Mouse (Mus musculus) neural tube, embryonic 14.5 days (tissue): ENCODE measurements around the gene Aldh1b1. TPM values are rescaled to one million over a fixed set of nuclear protein-coding genes. Genes with fewer than 3 reads are reported as not detected.
A peak's percentile ranks its signal among the peaks of the same experiment; 100 is the strongest.

Experiments
- ATAC-seq: fragments of 200-750 bp; cut with Nextera tagmentation; 2 replicates; pipeline ENCODE4 v1.8.0; 2017; ENCODE audit warnings: low read depth, mild to moderate bottlenecking, moderate TSS enrichment, moderate library complexity
- H3K27ac ChIP-seq: fragments of 300-500 bp; sonication (generic); 2 replicates; pipeline ENCODE4 v1.5.1; 2014; ENCODE audit warnings: low read depth, mild to moderate bottlenecking, control low read depth, low read length, moderate library complexity, mixed read lengths
- H3K27me3 ChIP-seq: fragments of 300-500 bp; sonication (generic); 2 replicates; pipeline ENCODE4 v1.6.1; 2014; ENCODE audit warnings: low read length; ENCODE audit not compliant: control insufficient read depth, insufficient read depth
- H3K36me3 ChIP-seq: fragments of 300-500 bp; sonication (generic); 2 replicates; pipeline ENCODE4 v1.6.1; 2014; ENCODE audit warnings: low read length, mixed read lengths; ENCODE audit not compliant: control insufficient read depth, insufficient read depth
- H3K4me1 ChIP-seq: fragments of 300-500 bp; sonication (generic); 2 replicates; pipeline ENCODE4 v1.6.1; 2014; ENCODE audit warnings: low read length; ENCODE audit not compliant: control insufficient read depth, insufficient read depth
- H3K4me2 ChIP-seq: fragments of 300-500 bp; sonication (generic); 2 replicates; pipeline ENCODE4 v1.6.1; 2014; ENCODE audit warnings: mild to moderate bottlenecking, low read depth, low read length, control low read depth
- H3K4me3 ChIP-seq: fragments of 300-500 bp; sonication (generic); 2 replicates; pipeline ENCODE4 v1.5.1; 2014; ENCODE audit warnings: low read depth, low read length, control low read depth, mixed read lengths
- H3K9ac ChIP-seq: fragments of 300-500 bp; sonication (generic); replicated peaks from 2 replicates; pipeline ENCODE4 v1.6.1; 2014; ENCODE audit warnings: low read depth, mild to moderate bottlenecking, control low read depth, low read length, mixed read lengths
- H3K9me3 ChIP-seq: fragments of 300-500 bp; sonication (generic); 2 replicates; pipeline ENCODE4 v1.6.1; 2016; ENCODE audit warnings: low read length; ENCODE audit not compliant: control insufficient read depth
- WGBS: fragments of 180-500 bp; shearing (Covaris S2); extraction: QIAGEN DNeasy Blood & Tissue Kit; methylation state at CpG from one replicate; pipeline ENCODE4 v1.1.7; 2014; 5-methylcytosine and 5-hydroxymethylcytosine counted together
- polyA plus RNA-seq: library from polyadenylated mRNA; unstranded; fragments of >200 nt; fragmentation: Nextera tagmentation; extraction: Ambion mirVana; gene quantifications from 2 replicates; pipeline ENCODE4 v1.2.1, GENCODE M21; 2014

The Aldh1b1 gene
- polyA plus RNA-seq, 1 experiment from 2014 or later = 9.1 TPM

GRCm38 (mm10) chr4:45789263-45789958, 9.4 kb upstream of the Aldh1b1 start:
- no peak for ATAC-seq
- 0 out of 2 replicates have a peak, but pooled peaks cover 8% of the 10 kb centered on the region for H3K4me1 ChIP-seq
- H3K36me3 ChIP-seq = no peaks in the 10 kb centered on the region
- 74% methylated on average over 13 of the region's 13 CpGs for WGBS
- no peak overlapping the region for H3K4me3 ChIP-seq
- H3K9ac ChIP-seq = no peak overlapping the region
- H3K27ac ChIP-seq = no peak overlapping the region
- H3K27me3 ChIP-seq = no peaks in the 10 kb centered on the region
- no peak overlapping the region for H3K4me2 ChIP-seq
- no peaks in the 10 kb centered on the region for H3K9me3 ChIP-seq

- H3K27ac ChIP-seq = no peak overlapping the region
- no peak overlapping the region for H3K4me3 ChIP-seq
- no peaks in the 10 kb centered on the region for H3K9me3 ChIP-seq
- no peak overlapping the region for H3K4me2 ChIP-seq
- no peaks in the 10 kb centered on the region for H3K27me3 ChIP-seq
- H3K36me3 ChIP-seq = no peaks in the 10 kb centered on the region
- H3K4me1 ChIP-seq = 0 out of 2 replicates have a peak, but pooled peaks cover 8% of the 10 kb centered on the region
- ATAC-seq = no peak
- H3K9ac ChIP-seq = no peak overlapping the region
- WGBS = 70% methylated on average over 2 of the region's 2 CpGs
Observed at GRCm38 (mm10) chr4:45790018-45790417, 8.8 kb upstream of the Aldh1b1 start.

DNA sequence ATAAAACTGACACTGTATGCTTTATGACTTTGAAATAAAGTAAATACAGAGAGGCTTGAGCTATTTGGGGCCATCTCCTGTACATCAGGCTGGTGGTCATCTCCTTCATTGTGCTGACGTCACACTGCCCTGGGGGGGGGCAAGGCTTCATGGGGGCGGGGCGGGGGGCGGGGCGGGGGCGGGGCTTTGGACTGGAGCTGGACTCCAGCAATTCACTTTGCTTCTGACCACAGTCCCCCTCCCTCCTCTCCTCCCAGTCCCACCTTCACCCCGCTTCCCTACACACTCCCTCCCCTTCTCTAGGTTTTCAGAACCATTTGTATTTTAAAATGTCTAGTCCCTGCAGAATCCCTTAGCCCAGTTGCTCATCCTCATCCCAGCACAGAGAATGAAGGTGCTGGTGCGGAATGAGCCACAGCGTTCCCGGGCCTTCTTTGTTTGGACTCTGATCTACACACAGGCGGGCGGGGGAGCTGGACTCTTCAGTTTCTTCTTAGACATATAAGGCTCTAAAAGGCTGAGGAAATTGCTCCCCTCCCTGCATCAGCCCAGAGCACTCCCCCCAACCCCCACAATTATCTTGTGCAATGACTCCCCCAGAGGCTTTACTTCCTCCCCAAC, 3.5 kb upstream of the Aldh1b1 start:
- H3K27ac ChIP-seq = no peak overlapping the region
- no peaks in the 10 kb centered on the region for H3K27me3 ChIP-seq
- peak; percentile 38; the same call in 1 of the 2 replicates for ATAC-seq
- H3K4me2 ChIP-seq = peak overlapping the region; percentile 50
- H3K4me1 ChIP-seq = peaks cover 9% of the 10 kb centered on the region; the same call in 1 of the 2 replicates
- peak overlapping the region; percentile 39 for H3K9ac ChIP-seq
- no peaks in the 10 kb centered on the region for H3K36me3 ChIP-seq
- H3K4me3 ChIP-seq = peak overlapping the region; percentile 15; the same call in 1 of the 2 replicates
- H3K9me3 ChIP-seq = no peaks in the 10 kb centered on the region
- WGBS = 3% methylated on average over 12 of the region's 12 CpGs

- no peaks in the 10 kb centered on the region for H3K9me3 ChIP-seq
- H3K4me3 ChIP-seq = no peak overlapping the region
- H3K9ac ChIP-seq = no peak overlapping the region
- no peaks in the 10 kb centered on the region for H3K36me3 ChIP-seq
- no peaks in the 10 kb centered on the region for H3K27me3 ChIP-seq
- no peak overlapping the region for H3K27ac ChIP-seq
- ATAC-seq = no peak
- no peak overlapping the region for H3K4me2 ChIP-seq
- peaks cover 9% of the 10 kb centered on the region; the same call in 1 of the 2 replicates for H3K4me1 ChIP-seq
- 75% methylated on average over 5 of the region's 5 CpGs for WGBS
Observed at GRCm38 (mm10) chr4:45796760-45797159, 2.1 kb upstream of the Aldh1b1 start.

GRCm38 (mm10) chr4:45799956-45800537, 1.2 kb downstream of the Aldh1b1 start:
- H3K27ac ChIP-seq = no peak overlapping the region
- 19% methylated on average over 3 of the region's 3 CpGs for WGBS
- no peak overlapping the region for H3K4me3 ChIP-seq
- no peak overlapping the region for H3K4me2 ChIP-seq
- H3K9me3 ChIP-seq = no peaks in the 10 kb centered on the region
- ATAC-seq = no peak
- no peaks in the 10 kb centered on the region for H3K27me3 ChIP-seq
- H3K36me3 ChIP-seq = 0 out of 2 replicates have a peak, but pooled peaks cover 3% of the 10 kb centered on the region
- H3K9ac ChIP-seq = no peak overlapping the region
- H3K4me1 ChIP-seq = peaks cover 9% of the 10 kb centered on the region; the same call in 1 of the 2 replicates

DNA sequence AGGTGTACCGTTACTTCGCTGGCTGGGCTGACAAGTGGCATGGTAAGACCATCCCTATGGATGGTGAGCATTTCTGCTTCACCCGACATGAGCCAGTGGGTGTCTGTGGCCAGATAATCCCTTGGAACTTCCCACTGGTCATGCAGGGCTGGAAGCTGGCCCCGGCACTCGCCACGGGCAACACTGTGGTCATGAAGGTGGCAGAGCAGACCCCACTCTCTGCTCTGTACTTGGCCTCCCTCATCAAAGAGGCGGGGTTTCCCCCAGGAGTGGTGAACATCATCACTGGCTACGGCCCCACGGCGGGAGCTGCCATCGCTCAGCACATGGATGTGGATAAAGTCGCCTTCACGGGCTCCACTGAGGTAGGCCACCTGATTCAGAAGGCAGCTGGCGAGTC, 4.1 kb downstream of the Aldh1b1 start:
- H3K9ac ChIP-seq = no peak overlapping the region

DNA sequence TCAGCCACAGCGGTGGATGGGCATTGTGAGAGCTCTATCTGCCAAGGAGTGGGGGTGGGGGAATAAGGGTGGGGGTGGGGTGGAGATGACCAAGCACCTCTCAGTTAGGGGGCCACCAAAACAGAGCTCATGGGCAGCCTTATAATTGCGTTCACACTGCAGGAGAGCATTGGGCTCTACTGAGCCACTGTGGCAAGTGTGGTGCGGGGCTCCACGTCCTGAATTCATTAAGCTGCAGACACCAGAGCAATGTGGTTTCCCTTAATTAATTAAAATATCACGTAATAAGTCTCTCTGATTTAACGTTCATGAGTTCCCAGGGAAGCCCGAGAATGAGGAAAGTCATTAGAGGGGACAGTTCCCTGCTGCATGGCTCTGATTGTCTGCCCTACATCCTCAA, 9.2 kb downstream of the Aldh1b1 start:
- no peak overlapping the region for H3K9ac ChIP-seq
- 31% methylated on average over 7 of the region's 7 CpGs for WGBS
- ATAC-seq = peak; percentile 62

More for the DNA sequence above, 4.1 kb downstream of the Aldh1b1 start:
- H3K9me3 ChIP-seq = no peaks in the 10 kb centered on the region
- 0 out of 2 replicates have a peak, but pooled peaks cover 3% of the 10 kb centered on the region for H3K36me3 ChIP-seq
- no peak overlapping the region for H3K4me2 ChIP-seq
- peaks cover 3% of the 10 kb centered on the region; the same call in 1 of the 2 replicates for H3K4me1 ChIP-seq
- 91% methylated on average over 14 of the region's 14 CpGs for WGBS
- H3K4me3 ChIP-seq = no peak overlapping the region
- no peak for ATAC-seq
- no peak overlapping the region for H3K27ac ChIP-seq
- H3K27me3 ChIP-seq = no peaks in the 10 kb centered on the region

DNA sequence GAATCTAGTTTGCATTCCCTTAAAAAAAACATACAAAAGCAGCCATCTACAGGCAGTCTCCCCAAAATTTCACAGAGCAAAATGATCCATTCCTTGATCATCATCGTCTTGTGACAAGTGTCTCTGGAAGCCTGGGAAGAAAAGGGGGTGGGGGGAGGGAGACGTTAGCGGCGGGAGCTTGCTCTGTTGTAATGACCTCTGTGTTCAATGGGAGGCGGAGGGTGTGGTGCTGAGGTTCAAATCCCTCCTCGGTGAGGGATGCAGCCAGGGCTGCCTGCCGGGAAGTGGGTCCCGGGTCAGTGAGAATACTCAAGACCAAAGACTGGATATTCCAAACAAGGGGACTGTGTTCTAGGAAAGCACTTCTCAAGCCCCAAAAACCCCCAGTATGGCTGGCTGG, 12.4 kb downstream of the Aldh1b1 start:
- no peaks in the 10 kb centered on the region for H3K4me1 ChIP-seq
- H3K36me3 ChIP-seq = peaks cover 3% of the 10 kb centered on the region; the same call in 1 of the 2 replicates
- H3K4me3 ChIP-seq = no peak overlapping the region
- no peak for ATAC-seq
- no peaks in the 10 kb centered on the region for H3K27me3 ChIP-seq
- H3K27ac ChIP-seq = no peak overlapping the region
- no peaks in the 10 kb centered on the region for H3K9me3 ChIP-seq
- H3K9ac ChIP-seq = no peak overlapping the region
- 20% methylated on average over 8 of the region's 8 CpGs for WGBS
- no peak overlapping the region for H3K4me2 ChIP-seq

More for the DNA sequence above, 9.2 kb downstream of the Aldh1b1 start:
- H3K27ac ChIP-seq = no peak overlapping the region
- H3K36me3 ChIP-seq = peaks cover 5% of the 10 kb centered on the region; the same call in 1 of the 2 replicates
- no peaks in the 10 kb centered on the region for H3K27me3 ChIP-seq
- no peak overlapping the region for H3K4me3 ChIP-seq
- no peaks in the 10 kb centered on the region for H3K4me1 ChIP-seq
- H3K4me2 ChIP-seq = no peak overlapping the region
- no peaks in the 10 kb centered on the region for H3K9me3 ChIP-seq

DNA sequence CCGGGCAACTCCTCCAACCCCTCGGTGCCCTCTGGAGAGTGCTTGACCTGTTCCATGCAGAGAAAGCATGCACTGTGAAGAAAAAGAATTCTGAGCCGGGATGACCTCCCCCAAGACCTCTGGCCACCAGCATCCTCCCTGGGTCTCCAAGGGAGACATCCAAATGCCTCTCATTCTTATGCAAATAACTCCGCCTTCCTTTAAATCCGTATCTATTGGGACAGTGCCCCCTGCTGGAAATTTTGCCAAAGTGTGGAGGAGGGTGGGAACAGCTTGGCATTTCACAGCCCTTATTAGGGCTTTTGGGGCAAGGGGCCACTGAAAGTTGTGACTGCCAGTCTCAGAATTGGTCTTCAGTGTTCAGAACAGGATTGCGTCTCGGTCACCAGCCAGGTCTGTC, 16.7 kb downstream of the Aldh1b1 start:
- Histone ChIP-seq H3K4me2 (no peak overlapping the region), H3K27ac (no peak overlapping the region), H3K9ac (no peak overlapping the region), H3K9me3 (no peaks in the 10 kb centered on the region), H3K4me3 (no peak overlapping the region), H3K4me1 (peaks cover 23% of the 10 kb centered on the region), H3K27me3 (no peaks in the 10 kb centered on the region), H3K36me3 (peaks cover 3% of the 10 kb centered on the region; the same call in 1 of the 2 replicates)
- WGBS = 30% methylated on average over 7 of the region's 7 CpGs
- ATAC-seq = no peak
